Mouse (Mus musculus): ENCODE measurements around the gene Fam181b.
A peak's percentile ranks its signal among the peaks of the same experiment; 100 is the strongest.

DNA sequence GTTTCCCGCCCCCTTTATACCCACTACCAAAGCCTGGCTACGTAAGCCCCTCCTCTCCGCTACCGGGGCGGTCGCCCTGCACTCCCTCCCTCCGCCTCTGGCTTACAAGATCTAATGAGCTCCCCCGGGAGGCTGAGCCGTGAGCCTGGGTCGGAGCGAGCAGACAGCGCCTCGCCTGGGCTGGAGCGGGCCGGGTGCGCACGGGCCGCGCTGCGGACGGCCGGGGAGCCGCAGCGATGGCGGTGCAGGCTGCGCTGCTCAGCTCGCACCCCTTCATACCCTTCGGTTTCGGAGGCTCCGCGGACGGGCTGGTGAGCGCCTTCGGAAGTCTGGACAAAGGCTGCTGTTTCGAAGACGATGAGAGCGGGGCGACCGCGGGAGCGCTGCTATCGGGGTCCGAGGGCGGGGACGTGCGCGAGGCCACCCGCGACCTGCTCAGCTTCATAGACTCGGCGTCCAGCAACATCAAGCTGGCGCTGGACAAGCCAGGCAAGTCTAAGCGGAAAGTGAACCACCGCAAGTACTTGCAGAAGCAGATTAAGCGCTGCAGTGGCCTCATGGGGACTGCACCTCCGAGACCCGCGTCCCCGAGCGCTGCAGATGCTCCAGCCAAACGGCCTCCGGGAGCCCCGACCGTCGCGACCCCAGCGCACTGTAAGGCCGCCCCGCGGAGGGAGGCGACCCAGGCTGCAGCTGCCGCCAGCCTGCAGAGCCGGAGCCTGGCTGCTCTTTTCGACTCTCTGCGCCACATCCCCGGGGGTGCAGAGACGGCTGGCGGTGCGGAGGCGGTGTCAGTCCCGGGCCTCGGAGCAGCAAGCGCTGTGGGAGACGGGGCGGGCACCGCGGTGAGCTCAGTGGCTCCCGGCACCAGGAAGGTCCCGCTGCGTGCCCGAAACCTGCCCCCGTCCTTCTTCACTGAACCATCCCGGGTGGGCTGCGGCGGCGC lies at the start of gene Fam181b:
- TF ChIP-seq CTCF (IDR thresholded peaks at IDR 0.05; ENCODE audit: low read depth) (peak; percentile 29), EP300 (IDR thresholded peaks at IDR 0.05; ENCODE audit: low read depth) (no peak)

Data from heart, postnatal 0 days (tissue).